Mouse (Mus musculus): ENCODE data around the gene Ccnjl.

The Ccnjl gene

GRCm38 (mm10) chr11:43528683-43529499 is at the start of gene Ccnjl:
TSS of gene Ccnjl (plus strand) at chr11:43528784.
- DNase-seq = peak; percentile 8

- no peak for DNase-seq
Observed at GRCm38 (mm10) chr11:43479376-43479775, 49.2 kb upstream of the Ccnjl start.

DNA sequence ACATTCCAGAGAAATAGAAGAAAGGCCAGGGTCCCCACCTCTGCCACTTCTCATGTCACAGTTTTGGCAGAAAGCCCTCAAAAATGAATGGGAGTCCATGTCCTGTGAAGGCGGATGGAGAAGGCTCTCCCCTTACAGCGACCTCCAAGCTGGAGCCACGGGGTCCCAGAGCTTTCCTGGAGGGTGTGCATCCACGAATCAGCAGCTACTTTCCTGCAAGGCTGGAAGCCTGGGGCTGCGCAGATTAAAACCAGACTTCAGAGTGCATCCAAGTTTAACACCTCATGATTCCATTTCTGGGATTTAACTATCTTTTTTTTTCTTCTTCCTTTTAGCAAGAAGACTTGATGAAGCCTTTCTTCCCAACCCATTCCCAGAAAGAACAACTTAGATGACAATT is 48.0 kb upstream of the Ccnjl start:
- DNase-seq = no peak

GRCm38 (mm10) chr11:43481672-43482522 is 46.7 kb upstream of the Ccnjl start:
- no peak for DNase-seq

GRCm38 (mm10) chr11:43483122-43483792 is 45.3 kb upstream of the Ccnjl start:
- no peak for DNase-seq

DNA sequence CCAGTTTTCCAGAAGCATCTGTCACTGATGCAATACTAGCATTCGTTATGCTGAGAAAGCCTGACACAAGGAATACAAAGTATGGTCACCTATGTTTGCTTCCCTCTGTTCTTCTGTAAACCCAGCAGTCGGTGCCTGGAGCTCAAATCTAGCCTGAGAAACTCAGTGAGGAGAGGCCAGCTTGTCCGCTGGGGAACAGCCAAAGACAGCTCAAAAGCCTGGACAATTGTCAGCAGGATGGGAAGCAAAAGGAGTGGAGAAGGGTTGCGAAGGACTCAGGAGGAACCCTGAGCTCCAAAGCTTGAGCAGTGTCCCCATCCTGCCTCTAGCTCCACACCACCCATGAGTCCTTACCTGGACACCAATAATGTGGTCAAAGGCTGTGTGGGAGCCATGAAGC is 44.5 kb upstream of the Ccnjl start:
- DNase-seq = no peak

DNA sequence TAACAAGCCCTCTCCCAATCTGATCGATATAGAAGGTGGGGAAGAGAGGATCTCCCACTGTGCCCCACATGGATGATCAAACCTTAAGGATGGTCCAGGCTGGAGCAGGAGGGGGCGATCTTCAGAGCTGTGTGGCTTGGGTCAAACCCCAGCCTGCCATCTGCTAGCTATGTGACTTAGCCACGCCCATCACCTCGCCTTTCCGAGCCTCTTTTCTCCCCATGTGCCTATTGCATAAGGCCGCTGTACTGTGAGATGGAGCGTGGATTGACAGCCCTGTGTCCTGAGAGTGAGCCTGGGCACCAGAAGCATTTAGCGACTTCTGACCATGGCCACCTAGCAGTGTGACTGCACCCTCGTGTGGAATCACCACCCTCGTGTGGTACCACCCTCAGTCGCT is 43.9 kb upstream of the Ccnjl start:
- DNase-seq = no peak

- DNase-seq = no peak
Observed at GRCm38 (mm10) chr11:43485855-43486254, 42.7 kb upstream of the Ccnjl start.

DNA sequence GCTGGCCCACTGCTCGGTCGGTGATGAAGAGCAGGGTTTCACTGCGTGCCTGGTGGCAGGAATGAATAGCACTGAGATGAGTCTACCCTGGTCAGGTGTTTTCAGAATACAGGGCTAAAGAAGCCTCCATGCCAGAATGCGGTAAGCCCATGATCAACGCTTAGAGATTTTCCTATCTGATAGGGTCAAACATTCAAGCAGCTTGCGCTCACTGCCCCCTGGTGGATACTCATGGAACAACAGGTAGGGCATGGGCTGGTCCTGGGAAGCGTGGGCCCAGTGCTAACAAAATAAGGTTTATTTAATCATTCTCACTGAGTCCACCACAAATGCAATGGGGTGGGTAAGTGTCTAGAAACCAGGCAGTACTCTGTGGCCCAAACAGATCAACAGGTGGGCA is 35.9 kb upstream of the Ccnjl start:
- peak; percentile 62 for DNase-seq

- peak; percentile 61 for DNase-seq
Observed at GRCm38 (mm10) chr11:43493815-43494409, 34.7 kb upstream of the Ccnjl start.

GRCm38 (mm10) chr11:43495037-43495436 is 33.5 kb upstream of the Ccnjl start:
- DNase-seq = no peak

GRCm38 (mm10) chr11:43495532-43495931 is 33.1 kb upstream of the Ccnjl start:
- peak; percentile 50 for DNase-seq

DNA sequence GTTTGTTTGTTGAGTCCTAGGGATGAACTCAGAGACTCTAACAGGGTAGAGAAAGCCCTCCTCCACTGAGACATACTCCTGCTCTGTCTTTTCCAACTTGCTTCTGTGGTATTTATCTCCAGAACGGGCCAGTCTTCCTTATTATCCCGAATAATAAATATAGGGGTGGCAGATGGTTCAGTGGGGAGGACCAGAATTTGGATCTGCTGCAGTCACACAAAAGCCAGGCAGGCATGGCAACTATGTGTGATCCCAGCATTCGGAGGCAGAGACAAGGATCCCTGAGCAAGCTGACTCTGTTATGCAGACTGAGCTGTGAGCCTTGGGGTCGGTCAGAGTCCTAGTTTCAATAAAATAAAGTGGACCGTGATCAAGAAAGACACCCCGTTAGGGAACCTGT is 27.3 kb upstream of the Ccnjl start:
- no peak for DNase-seq

GRCm38 (mm10) chr11:43505188-43505587 is 23.4 kb upstream of the Ccnjl start:
- no peak for DNase-seq

DNA sequence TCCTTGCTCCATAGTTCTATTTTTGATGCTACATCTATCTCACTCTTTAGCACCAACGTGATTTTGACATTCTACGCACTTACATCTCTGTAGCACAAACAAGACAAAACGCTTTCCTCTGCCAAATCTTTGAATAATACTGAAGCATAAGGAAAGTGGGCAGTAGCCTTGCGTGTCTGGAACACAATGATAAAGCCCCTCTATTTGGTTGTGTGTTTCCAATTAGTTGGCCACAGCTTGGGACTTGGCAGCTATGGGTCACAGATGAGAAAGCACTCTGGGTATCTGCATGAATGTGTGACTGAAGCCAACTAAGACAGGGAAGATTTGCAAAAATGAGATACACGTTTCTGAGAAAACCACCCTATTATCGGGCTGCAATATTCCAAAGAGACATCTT is 20.6 kb upstream of the Ccnjl start:
- DNase-seq = no peak

DNA sequence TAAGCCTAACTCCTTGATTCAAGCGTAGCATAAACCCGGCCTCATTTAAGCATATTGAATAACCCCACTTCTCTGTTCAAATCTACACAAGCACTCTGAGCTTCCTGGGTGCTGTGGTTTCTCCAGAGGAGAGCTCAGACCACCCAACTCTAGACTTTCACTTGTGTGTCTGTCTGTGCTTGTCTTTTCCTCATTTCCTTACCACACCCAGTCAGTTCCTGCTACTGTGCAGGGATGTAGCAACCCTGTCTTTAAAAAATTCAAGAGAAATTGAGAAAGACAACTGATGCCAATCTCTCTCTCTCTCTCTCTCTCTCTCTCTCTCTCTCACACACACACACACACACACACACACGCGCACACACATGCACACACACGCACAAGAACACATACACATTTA is 18.7 kb upstream of the Ccnjl start:
- DNase-seq = no peak

GRCm38 (mm10) chr11:43512661-43513190 is 15.9 kb upstream of the Ccnjl start:
- no peak for DNase-seq

DNA sequence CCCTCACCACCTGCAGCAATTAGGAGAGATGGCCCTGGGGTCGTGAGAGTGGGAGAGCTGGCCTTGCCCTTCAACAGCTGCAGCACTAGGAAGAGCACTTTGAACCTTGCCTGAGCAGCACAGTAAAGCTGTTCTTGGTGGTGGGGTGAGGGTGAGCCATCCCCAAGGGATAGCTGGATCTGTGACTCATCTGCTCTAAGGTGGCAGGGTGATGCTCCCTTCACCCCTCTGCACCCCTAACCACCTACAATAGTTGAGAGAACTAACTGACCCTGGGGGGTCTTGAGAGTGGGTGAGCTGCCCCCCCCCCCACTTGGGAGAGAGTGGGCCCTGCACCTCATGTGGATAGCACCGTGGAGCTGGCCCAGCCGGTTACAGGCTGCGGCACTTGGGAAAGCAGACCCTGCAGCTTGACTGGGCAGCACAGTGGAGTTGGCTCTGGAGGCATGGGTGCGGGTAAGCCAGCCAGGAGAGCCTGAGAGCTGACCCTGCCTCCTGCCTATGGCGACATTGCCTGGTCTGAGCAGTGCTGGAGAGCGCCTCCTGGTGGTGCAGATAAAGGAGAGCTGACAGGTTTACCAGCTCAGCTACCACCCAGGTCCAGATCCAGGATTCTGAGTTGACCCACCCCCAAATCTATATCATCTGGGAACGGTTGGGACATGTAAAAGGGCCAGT is 12.1 kb upstream of the Ccnjl start:
- no peak for DNase-seq

GRCm38 (mm10) chr11:43517641-43518040 is 10.9 kb upstream of the Ccnjl start:
- no peak for DNase-seq

- no peak for DNase-seq
Observed at GRCm38 (mm10) chr11:43518086-43518485, 10.5 kb upstream of the Ccnjl start.

DNA sequence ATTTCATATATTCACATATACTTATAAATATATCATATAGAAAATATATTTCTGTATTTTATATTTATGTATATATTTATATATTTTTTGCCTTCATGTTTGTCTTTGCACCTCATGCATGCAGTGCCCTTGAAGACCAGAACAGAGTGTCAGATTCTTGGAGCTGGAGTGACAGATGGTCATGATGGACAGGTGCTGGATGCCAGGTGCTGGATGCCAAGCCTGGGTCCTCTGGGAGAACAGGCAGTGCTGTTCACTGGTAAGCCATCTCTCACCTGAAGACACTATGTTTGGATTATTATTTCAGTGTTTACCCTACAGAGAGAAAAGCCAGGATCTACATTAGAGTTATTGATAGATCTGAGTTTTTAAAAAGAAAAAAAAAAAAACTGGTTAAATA is 9.8 kb upstream of the Ccnjl start:
- no peak for DNase-seq

- DNase-seq = no peak
Observed at GRCm38 (mm10) chr11:43520521-43520920, 8.1 kb upstream of the Ccnjl start.
